Mouse (Mus musculus) monocyte, adult 2 months (primary cell): ENCODE measurements around the gene Lhfp.

Experiments used
- DNase-seq, 2 experiments: peaks; one replicate each; pipeline ENCODE4 v3.0.0; 2022; ENCODE audit warnings: low spot score in 2 of 2, low read depth in 1 of 2

The Lhfp gene

DNA sequence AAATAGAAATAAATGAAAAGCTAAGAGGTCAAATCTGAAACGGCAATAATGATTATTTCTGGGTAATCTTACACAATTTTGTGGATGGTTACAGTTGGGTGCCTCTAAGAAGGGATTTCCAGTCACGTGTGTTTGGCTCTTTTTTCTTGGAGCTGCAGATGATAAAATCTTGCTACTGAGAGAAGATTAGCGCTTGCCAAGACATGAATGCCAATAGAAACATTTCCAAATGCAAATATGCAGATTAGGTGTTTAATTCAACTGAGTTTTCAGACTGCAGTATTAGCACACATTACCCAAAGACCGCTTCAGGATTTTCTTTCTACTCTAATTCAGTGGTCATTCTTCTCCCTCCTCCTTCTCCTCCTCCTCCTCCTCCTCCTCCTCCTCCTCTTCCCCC lies 268.8 kb downstream of the Lhfp start:
- DNase-seq: no peak

DNA sequence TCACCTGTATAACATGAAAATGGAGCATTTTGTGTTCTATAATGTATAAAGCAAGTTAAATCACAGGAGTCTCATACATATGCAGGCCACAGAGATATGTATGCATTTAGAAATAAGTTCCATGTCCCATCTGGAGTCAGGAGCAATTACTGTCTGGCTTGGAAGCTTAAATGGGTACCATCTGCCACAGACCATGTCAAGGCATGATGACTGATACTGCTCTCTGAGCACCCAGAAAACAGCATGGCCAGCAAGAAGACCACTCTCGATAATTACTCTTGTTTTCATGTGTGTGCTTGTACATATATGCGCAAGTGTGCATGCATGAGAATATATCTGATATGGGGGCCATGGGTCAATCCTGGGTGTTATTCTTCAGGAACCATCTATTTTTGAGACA lies 269.3 kb downstream of the Lhfp start:
- DNase-seq: no peak
